Mouse (Mus musculus) G1E (cell line): ENCODE measurements around the gene Neurod1. TPM values are rescaled to one million over a fixed set of nuclear protein-coding genes. Genes with fewer than 3 reads are reported as not detected.
A peak's percentile ranks its signal among the peaks of the same experiment; 100 is the strongest.

Source experiments
- ATAC-seq: 2 replicates; pipeline ENCODE4 v1.8.0; 2016; ENCODE audit warnings: mild to moderate bottlenecking; ENCODE audit not compliant: insufficient number of reproducible peaks, poor library complexity, low FRiP score, severe bottlenecking; ENCODE audit errors: extremely low read depth
- DNase-seq: peaks from one replicate; pipeline ENCODE4 v3.0.0; 2012; ENCODE audit warnings: low spot score
- H3K27me3 ChIP-seq: 2 replicates; pipeline ENCODE4 v1.6.1; 2012; ENCODE audit warnings: mild to moderate bottlenecking, low read length, inconsistent platforms; ENCODE audit not compliant: insufficient read depth
- H3K36me3 ChIP-seq: replicated peaks from 2 replicates; pipeline ENCODE3; 2012; ENCODE audit warnings: mild to moderate bottlenecking, inconsistent platforms
- H3K4me1 ChIP-seq: 2 replicates; pipeline ENCODE4 v1.6.1; 2012; ENCODE audit warnings: low read depth, low read length, inconsistent platforms, mixed read lengths; ENCODE audit not compliant: insufficient read depth
- H3K4me3 ChIP-seq: 2 replicates; pipeline ENCODE4 v1.5.1; 2012; ENCODE audit warnings: low read depth, mild to moderate bottlenecking, inconsistent platforms, low read length, moderate library complexity, mixed read lengths
- H3K9me3 ChIP-seq: replicated peaks from 2 replicates; pipeline ENCODE4 v1.6.1; 2012; ENCODE audit warnings: inconsistent platforms
- CTCF ChIP-seq: IDR thresholded peaks from 2 replicates; pipeline ENCODE4 v1.5.1; 2012; ENCODE audit warnings: low read depth, low read length, inconsistent platforms, mixed read lengths
- GATA1 ChIP-seq: IDR thresholded peaks from 2 replicates; pipeline ENCODE4 v1.6.1; 2012; ENCODE audit warnings: borderline replicate concordance, low read length, inconsistent platforms, mixed read lengths
- GATA2 ChIP-seq: IDR thresholded peaks from 2 replicates; pipeline ENCODE4 v1.6.1; 2012; ENCODE audit warnings: low read depth, low read length, inconsistent platforms, borderline replicate concordance
- POLR2AphosphoS5 ChIP-seq: IDR thresholded peaks from 2 replicates; pipeline ENCODE4 v1.6.1; 2012; ENCODE audit warnings: low read depth, low read length, inconsistent platforms; ENCODE audit not compliant: insufficient replicate concordance
- TAL1 ChIP-seq: conservative IDR thresholded peaks from 2 replicates; pipeline ENCODE4 v1.6.1; 2012; ENCODE audit warnings: low read depth, low read length, inconsistent platforms, mixed read lengths
- polyA plus RNA-seq: library from polyadenylated mRNA; stranded (reverse); fragments of >175 nt; gene quantifications from 2 replicates; pipeline ENCODE4 v1.2.3, GENCODE M21; 2012
- total RNA-seq, 2 experiments: library from RNA; stranded (forward) in 1 of 2; stranded (reverse) in 1 of 2; fragments of 200-1000 nt in 1 of 2; fragments of >200 nt in 1 of 2; fragmentation: Nextera tagmentation in 1 of 2; gene quantifications; 2 replicates each; pipeline ENCODE4 v1.2.3; 2014 to 2017

The Neurod1 gene
- total and polyA plus RNA-seq, 3 experiments = 0.11 TPM; not detected in 2

DNA sequence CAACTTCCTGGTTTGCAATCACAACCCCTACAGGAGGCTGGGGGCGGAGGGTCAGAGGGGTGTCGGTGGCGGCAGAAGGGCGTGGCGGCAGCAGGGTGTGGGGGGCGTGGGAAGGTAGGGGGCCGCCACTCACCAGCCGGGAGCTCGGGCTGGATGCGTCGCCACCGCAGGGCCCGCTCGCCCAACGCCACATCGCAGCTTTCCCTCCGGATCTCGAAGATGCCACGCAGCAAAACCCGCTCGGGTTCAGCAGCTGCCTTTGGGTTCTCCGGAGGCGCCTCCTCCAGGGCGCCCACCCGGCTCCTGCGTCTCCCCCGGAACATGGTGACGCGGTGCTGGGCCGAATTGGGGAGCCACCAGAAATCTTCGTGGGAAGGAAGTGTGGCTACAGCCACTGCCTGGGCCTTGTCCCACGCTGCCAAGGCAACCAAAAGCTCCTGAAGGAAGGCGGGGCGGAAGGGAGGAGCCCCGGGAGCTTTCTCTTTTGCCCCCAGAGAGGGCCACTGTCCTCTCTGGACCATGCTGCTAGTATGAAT is 27.9 kb downstream of the Neurod1 start:
- Histone ChIP-seq H3K27me3 (peaks cover 12% of the 10 kb centered on the region), H3K4me1 (0 out of 2 replicates have a peak, but pooled peaks cover 2% of the 10 kb centered on the region), H3K9me3 (no peaks in the 10 kb centered on the region), H3K4me3 (peak overlapping the region; percentile 27; the same call in 1 of the 2 replicates), H3K36me3 (no peaks in the 10 kb centered on the region)
- no peak for TF ChIP-seq GATA1
- no peak for DNase-seq
- no peak for ATAC-seq

DNA sequence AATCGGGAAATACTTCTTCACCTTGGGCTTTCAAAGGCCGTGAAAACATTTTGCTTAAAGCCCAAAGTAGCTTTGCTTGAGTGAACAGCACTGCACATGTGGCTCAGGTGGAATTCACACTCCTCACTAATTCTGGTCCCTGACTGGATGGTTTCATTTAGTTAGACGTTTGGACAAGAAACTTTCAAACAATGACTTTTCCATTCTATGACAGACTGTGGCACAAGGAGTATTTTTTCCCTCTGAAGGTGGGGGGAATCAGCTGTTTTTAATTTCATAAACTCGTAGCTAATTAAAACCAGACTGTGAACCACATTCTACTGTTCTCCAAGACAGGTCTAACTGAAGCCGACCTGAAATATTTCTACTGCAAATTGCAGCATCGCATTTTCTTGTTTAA is 28.5 kb downstream of the Neurod1 start:
- no peaks in the 10 kb centered on the region for H3K9me3 ChIP-seq
- no peak for TF ChIP-seq POLR2AphosphoS5
- TF ChIP-seq CTCF = no peak
- no peak for TF ChIP-seq GATA1
- no peak for TF ChIP-seq TAL1
- TF ChIP-seq GATA2 = no peak
- DNase-seq (no peak), ATAC-seq (no peak)
- H3K4me1 ChIP-seq = 0 out of 2 replicates have a peak, but pooled peaks cover 2% of the 10 kb centered on the region
- H3K4me3 ChIP-seq = no peak overlapping the region
- peaks cover 12% of the 10 kb centered on the region for H3K27me3 ChIP-seq
- no peaks in the 10 kb centered on the region for H3K36me3 ChIP-seq

DNA sequence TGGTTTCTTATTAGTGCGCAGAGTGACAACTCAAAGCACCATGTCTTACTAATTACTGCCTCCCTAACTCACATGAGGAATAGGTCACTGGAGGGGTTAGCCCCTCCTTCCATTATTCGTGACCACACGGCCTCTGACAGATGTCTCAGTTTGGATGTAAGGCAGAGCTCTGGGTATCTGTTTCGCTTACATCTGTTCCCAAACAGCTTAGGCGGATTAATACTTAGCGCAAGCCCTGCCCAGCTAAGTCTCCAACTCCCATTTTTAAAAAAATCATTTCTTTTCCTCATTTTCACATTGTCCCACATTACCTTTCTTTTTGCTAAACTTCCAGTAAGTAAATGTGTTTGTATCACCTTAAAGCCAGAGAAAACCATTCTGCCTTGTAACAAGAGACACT is 34.9 kb downstream of the Neurod1 start:
- Histone ChIP-seq H3K9me3 (no peaks in the 10 kb centered on the region), H3K4me3 (no peak overlapping the region), H3K4me1 (no peaks in the 10 kb centered on the region), H3K27me3 (no peaks in the 10 kb centered on the region), H3K36me3 (no peaks in the 10 kb centered on the region)
- no peak for TF ChIP-seq TAL1
- no peak for TF ChIP-seq CTCF
- no peak for TF ChIP-seq GATA2
- TF ChIP-seq GATA1 = no peak
- TF ChIP-seq POLR2AphosphoS5 = no peak
- DNase-seq (no peak), ATAC-seq (no peak)

DNA sequence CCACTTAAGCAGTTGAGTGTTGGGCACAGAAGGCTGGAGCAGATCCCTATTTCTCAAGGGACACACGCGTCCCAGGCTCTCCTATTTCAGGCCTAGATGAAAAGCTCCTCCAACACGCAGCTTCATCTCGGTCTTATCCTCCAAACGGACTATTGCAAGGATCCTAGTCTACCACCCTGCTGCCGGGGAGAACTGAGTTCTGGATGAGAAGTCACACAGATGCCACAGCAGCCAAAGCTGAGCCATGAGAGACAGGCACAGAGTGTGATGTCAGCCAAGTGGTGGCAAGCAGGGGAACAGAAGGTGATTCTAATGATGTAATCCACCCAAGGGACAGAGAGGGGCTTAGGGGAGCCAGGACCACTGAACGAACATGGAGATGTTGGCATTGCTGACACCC is 42.0 kb downstream of the Neurod1 start:
- no peak for ATAC-seq
- H3K27me3 ChIP-seq = peaks cover 3% of the 10 kb centered on the region
- no peak overlapping the region for H3K4me3 ChIP-seq
- TF ChIP-seq GATA2 (no peak), GATA1 (no peak), CTCF (no peak), TAL1 (no peak), POLR2AphosphoS5 (no peak)
- H3K9me3 ChIP-seq = no peaks in the 10 kb centered on the region
- H3K36me3 ChIP-seq = no peaks in the 10 kb centered on the region
- no peak for DNase-seq
- H3K4me1 ChIP-seq = no peaks in the 10 kb centered on the region

DNA sequence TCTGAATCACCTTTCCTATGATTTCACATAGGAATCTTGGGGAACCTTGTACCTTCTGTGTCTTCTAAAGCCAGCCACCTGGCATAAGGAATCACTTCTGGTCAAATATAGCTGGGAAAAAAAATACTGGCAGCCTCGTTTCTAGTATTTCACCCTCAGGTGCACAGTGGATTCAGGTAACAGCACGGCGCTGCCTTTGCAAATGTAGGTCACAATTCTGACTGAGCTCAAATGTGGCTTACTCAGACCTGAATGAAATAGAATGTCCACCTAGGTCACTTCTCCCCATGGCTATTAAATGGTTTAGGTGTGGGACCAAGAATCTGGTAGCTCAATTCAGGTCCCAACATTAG is 45.7 kb downstream of the Neurod1 start:
- Histone ChIP-seq H3K27me3 (peaks cover 3% of the 10 kb centered on the region), H3K4me3 (no peak overlapping the region), H3K36me3 (no peaks in the 10 kb centered on the region), H3K9me3 (no peaks in the 10 kb centered on the region), H3K4me1 (no peaks in the 10 kb centered on the region)
- TF ChIP-seq TAL1 = no peak
- DNase-seq (no peak), ATAC-seq (no peak)

DNA sequence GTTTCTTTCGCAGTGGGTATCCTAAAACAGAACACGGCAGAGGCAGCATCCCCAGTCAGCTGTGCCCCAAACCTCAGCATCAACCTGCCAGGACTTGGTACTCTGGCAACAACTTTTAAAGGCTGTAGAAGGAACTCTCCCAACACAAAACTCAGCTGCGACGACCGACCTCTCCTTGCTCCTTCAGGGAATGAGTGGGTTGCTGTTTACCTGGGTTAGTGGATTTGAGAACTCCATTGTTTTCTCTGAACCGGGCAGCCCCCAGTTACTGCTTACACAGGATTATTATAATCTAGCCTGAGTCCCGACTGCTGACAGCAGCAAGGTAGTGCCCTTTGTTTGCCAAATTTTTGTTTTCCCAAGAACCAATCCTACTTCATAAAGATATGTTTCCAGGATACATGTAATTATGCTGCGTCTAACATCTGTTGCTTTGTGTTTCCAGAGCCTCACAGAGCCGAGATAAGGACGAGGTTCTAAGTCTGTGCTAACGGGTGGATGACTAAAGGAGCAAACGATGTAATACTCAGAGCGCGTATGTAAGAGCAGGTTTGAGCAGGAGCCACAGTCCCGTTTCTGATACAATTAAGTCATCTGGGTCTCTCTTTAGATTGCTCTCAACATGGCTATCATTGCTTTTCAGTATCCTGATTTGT is 46.2 kb downstream of the Neurod1 start:
- H3K4me1 ChIP-seq = no peaks in the 10 kb centered on the region
- H3K27me3 ChIP-seq = peaks cover 3% of the 10 kb centered on the region
- DNase-seq (no peak), ATAC-seq (no peak)
- no peak overlapping the region for H3K4me3 ChIP-seq
- no peaks in the 10 kb centered on the region for H3K36me3 ChIP-seq
- TF ChIP-seq GATA2 = no peak
- TF ChIP-seq GATA1 = no peak
- no peak for TF ChIP-seq CTCF
- no peak for TF ChIP-seq TAL1
- no peak for TF ChIP-seq POLR2AphosphoS5
- H3K9me3 ChIP-seq = no peaks in the 10 kb centered on the region

DNA sequence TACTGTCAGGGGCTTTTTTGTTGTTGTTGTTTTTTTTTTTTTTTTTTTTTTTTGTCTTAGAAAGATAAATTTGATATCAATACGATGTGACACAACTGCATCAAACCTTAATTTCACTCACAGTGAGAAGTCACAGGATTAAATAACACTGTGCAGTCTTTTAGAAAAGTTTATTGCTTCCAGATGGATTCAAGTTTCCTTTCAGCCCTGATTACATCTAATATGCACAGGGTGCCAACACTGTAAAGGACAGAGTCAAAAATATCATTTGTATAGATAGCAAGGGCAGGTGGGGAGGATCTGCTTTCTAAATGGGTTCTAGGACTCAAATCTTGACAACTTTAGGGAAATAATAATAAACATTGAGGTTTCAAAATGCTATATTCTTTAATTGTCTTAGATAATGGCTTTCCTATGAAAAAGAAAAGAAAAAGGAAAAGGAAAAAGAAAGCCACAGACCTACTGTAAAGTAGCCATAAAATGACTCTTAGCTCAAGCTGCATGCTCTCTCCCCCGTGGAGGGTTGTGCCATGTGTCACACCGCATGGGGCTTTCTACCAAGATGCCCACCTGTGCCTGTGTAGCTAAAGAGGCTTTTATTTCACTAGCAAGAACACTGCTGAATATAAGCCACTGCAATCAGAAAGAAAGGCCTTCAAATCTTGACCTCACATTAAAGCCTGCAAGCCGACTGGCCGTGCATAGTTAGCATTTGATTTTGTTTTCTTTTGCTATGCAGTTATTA is 50.7 kb downstream of the Neurod1 start:
- TF ChIP-seq GATA1 (no peak), POLR2AphosphoS5 (no peak), TAL1 (no peak), CTCF (no peak), GATA2 (no peak)
- no peak for DNase-seq
- no peaks in the 10 kb centered on the region for H3K9me3 ChIP-seq
- ATAC-seq = no peak
- no peak overlapping the region for H3K4me3 ChIP-seq
- no peaks in the 10 kb centered on the region for H3K4me1 ChIP-seq
- no peaks in the 10 kb centered on the region for H3K36me3 ChIP-seq
- H3K27me3 ChIP-seq = no peaks in the 10 kb centered on the region; the same call in 1 of the 2 replicates

Other genes with a start within 250 kb of the Neurod1 start
- gene Itga4, start 201.3 kb downstream of the Neurod1 start, total RNA-seq (2014; fragmentation: Nextera tagmentation) = 210 and 232 TPM in 2 replicates
- gene Itga4, start 201.3 kb downstream of the Neurod1 start, total RNA-seq (2017) = 108 and 111 TPM in 2 replicates
- gene Itga4, start 201.3 kb downstream of the Neurod1 start, polyA plus RNA-seq = 14.0 and 19.1 TPM in 2 replicates
- not detected in 2 replicates for gene Cerkl, start within 50 bp of the Neurod1 start, total RNA-seq (2014; fragmentation: Nextera tagmentation)
- 0.81 and 1.4 TPM in 2 replicates for gene Cerkl, start within 50 bp of the Neurod1 start, total RNA-seq (2017)
- 0.02 and 0.07 TPM in 2 replicates for gene Cerkl, start within 50 bp of the Neurod1 start, polyA plus RNA-seq
- 52.1 and 62.8 TPM in 2 replicates for gene Itprid2, start 178.6 kb upstream of the Neurod1 start, total RNA-seq (2014; fragmentation: Nextera tagmentation)
- 36.2 and 40.6 TPM in 2 replicates for gene Itprid2, start 178.6 kb upstream of the Neurod1 start, total RNA-seq (2017)
- gene Itprid2, start 178.6 kb upstream of the Neurod1 start, polyA plus RNA-seq = 12.5 and 15.2 TPM in 2 replicates